Mouse (Mus musculus) MEL (cell line): ENCODE results near the gene Ndufs2.

Source experiments
- CTCF ChIP-seq, 3 experiments: IDR thresholded peaks in 2 of 3; conservative IDR thresholded peaks in 1 of 3; 2 replicates each; pipeline ENCODE4 v1.5.1; 2011 to 2012; ENCODE audit warnings: low read length in 3 of 3, low read depth in 2 of 3, mild to moderate bottlenecking in 2 of 3, improper control_type of control experiment in 1 of 3, inconsistent platforms in 1 of 3, mixed read lengths in 1 of 3, moderate library complexity in 1 of 3; ENCODE audit not compliant: control insufficient read depth in 1 of 3, insufficient read depth in 1 of 3, poor library complexity in 1 of 3, severe bottlenecking in 1 of 3
- EP300 ChIP-seq, 2 experiments: IDR thresholded peaks; 2 replicates each; pipeline ENCODE4 v1.6.1; 2011; ENCODE audit warnings: improper control_type of control experiment in 2 of 2, low read length in 2 of 2, low read depth in 1 of 2, mild to moderate bottlenecking in 1 of 2
- JUND ChIP-seq: IDR thresholded peaks from 2 replicates; pipeline ENCODE4 v1.6.1; 2011; ENCODE audit warnings: low read depth, mild to moderate bottlenecking, improper control_type of control experiment, low read length
- MAX ChIP-seq: IDR thresholded peaks from 2 replicates; pipeline ENCODE4 v1.6.1; 2011; ENCODE audit warnings: low read length, improper control_type of control experiment
- MEF2A ChIP-seq: IDR thresholded peaks from 2 replicates; pipeline ENCODE4 v1.6.1; 2014; ENCODE audit warnings: low read depth, mild to moderate bottlenecking, inconsistent platforms, low read length, improper control_type of control experiment; ENCODE audit not compliant: poor library complexity, insufficient replicate concordance, severe bottlenecking; ENCODE audit errors: extremely low read depth
- POLR2A ChIP-seq, 2 experiments: IDR thresholded peaks; 2 replicates each; pipeline ENCODE4 v1.6.1; 2011 to 2012; ENCODE audit warnings: low read length in 2 of 2, mild to moderate bottlenecking in 2 of 2, control low read depth in 1 of 2, improper control_type of control experiment in 1 of 2, low read depth in 1 of 2, moderate library complexity in 1 of 2; ENCODE audit not compliant: control insufficient read depth in 1 of 2, insufficient read depth in 1 of 2, poor library complexity in 1 of 2
- RCOR1 ChIP-seq: IDR thresholded peaks from 2 replicates; pipeline ENCODE4 v1.6.1; 2012; ENCODE audit warnings: low read depth, mild to moderate bottlenecking, inconsistent platforms, low read length, improper control_type of control experiment
- ZC3H11A ChIP-seq: IDR thresholded peaks from 2 replicates; pipeline ENCODE4 v1.6.1; 2012; ENCODE audit warnings: low read depth, mild to moderate bottlenecking, inconsistent platforms, low read length, improper control_type of control experiment

DNA sequence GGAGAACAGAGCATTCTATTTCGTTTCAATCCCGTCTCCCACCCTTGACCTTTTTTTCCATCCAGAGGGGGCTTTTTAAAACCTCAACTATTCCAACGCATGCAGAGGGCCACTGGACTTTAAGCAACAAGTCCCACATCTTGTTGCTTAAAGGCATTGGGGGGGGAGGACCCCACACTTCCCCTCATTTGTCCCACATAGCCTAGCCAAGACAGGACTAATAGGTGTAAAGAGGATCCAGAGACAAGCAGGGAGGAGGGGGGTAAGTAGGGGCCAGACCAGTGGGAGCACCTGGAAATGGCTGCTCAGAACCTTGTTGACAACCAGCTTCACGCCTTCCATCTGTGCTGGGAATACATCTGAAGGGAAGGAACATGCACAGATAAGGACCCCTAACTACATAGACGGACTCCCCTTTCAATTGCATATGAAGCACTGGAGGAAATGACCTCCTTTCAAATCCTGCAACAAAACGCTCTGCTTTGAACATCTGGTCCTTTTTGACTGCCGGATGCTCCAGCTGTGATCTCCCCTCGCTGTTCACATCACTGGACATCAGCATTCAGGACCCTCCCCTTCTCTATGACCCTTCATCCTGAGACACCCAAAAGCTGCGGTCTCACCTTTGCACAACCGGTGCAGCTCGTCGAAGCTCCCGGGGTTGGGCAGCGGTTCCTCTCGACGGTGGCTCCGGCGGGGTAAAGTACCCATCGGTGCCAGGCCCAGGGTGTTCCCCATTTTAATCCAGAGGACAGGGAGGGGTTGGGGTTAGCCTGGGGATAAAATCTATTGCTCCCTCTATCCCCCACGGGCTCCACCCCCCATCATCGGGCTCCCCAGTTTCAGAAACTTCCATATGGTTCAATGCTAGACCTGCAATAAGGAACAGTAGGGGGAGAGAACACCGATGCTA is 29.7 kb downstream of the Ndufs2 start:
- TF ChIP-seq JUND (no peak), MEF2A (no peak), MAX (no peak), POLR2A (IDR thresholded peaks at IDR 0.05; ENCODE audit: control insufficient read depth in 1 of 2, insufficient read depth in 1 of 2, low read depth in 1 of 2, low read length in 2 of 2, poor library complexity in 1 of 2) (no peak; a peak in 1 of 4 replicates), CTCF (IDR thresholded peaks at IDR 0.05 in 2 of 3, conservative IDR thresholded peaks at IDR 0.05 in 1 of 3; ENCODE audit: control insufficient read depth in 1 of 3, insufficient read depth in 1 of 3, low read depth in 2 of 3, low read length in 3 of 3, poor library complexity in 1 of 3, severe bottlenecking in 1 of 3) (no peak), ZC3H11A (no peak), RCOR1 (no peak), EP300 (IDR thresholded peaks at IDR 0.05; ENCODE audit: low read depth in 1 of 2, low read length in 2 of 2) (no peak)
